Mouse (Mus musculus) neutrophil, adult 59 days (primary cell): ENCODE results near the gene Proser2. TPM values are rescaled to one million over a fixed set of nuclear protein-coding genes. Genes with fewer than 3 reads are reported as not detected.

Source experiments
- total RNA-seq, 2 experiments: library from RNA; stranded (reverse); gene quantifications; 1 replicate in 1 of 2; 2 replicates in 1 of 2; pipeline ENCODE4 v1.2.4; 2023

Proser2 gene
- total RNA-seq = under 1 TPM in 1 of 2 experiments, not detected in 1; 0.18 TPM

DNA sequence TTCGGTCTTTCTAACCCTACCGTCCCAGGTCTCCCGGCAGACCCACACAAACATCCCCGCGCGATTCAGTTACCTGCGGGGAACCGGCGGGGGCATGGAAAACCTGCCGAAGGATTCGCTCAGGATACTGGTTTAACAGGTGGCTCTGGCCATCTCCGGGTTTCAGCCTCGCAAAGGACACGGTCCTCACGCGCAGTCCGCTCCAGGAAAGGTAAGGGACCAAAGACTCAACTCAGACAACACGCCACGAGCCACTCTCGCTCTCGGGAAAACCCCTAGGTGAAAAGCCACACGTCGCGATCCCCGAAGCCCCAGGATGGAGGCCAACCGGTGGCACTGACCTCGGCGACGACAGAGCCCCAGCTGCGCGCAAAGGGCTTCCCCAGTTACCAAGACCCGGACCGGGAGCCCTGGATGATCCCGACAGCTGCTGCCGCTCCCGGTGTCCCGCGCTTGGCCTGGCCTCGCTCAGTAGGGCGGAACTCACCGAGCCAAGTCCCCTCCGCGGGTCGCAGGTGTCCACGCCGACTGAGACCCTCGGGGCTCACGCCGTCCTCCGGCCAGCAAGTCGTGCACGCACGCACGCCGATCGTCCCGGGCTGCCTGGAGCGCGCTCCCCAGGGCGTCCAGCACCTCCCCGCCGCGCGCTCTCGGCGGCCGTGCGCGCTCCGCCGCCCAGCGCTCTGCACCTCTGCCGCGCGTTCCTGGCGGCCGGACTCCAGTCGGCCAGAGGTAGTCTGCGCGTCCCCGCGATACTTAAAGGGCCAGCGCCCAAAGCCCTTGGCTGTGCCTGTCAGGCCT, at the start of gene Proser2:
Gene Proser2, minus strand, starts transcription at position 657 of the 801 bp plus-strand sequence.

Other genes with a start within 250 kb of the Proser2 start
- gene Sec61a2, start 234.8 kb downstream of the Proser2 start, total RNA-seq = 10 to 100 TPM in 1 of 2 experiments, 1 to 10 TPM in 1; 7.1 to 14.9 TPM
- gene Dhtkd1, start 187.4 kb downstream of the Proser2 start, total RNA-seq = under 1 TPM in 1 of 2 experiments, not detected in 1; 0.20 TPM
- 10 to 100 TPM; 38.2 to 39.1 TPM for gene Upf2, start 178.7 kb downstream of the Proser2 start, total RNA-seq
- gene Echdc3, start 82.8 kb upstream of the Proser2 start, total RNA-seq = under 1 TPM; 0.44 to 0.75 TPM
- 1 to 10 TPM; 7.7 to 9.6 TPM for gene Usp6nl, start 192.5 kb upstream of the Proser2 start, total RNA-seq